Mouse (Mus musculus): ENCODE measurements around the gene Mxd4. TPM values are rescaled to one million over a fixed set of nuclear protein-coding genes. Genes with fewer than 3 reads are reported as not detected.

Gene Mxd4
- polyA plus RNA-seq, 1 experiment from 2014 or later, result 44.3 TPM

- no peak for ATAC-seq (replicated peaks; ENCODE audit: low FRiP score)
- no peaks in the 10 kb centered on the region for H3K9me3 ChIP-seq (replicated peaks)
- no peak overlapping the region for H3K27ac ChIP-seq
- H3K36me3 ChIP-seq, result no peaks in the 10 kb centered on the region
- WGBS, result 50% methylated on average over 9 of the region's 9 CpGs
- no peak overlapping the region for H3K4me3 ChIP-seq (replicated peaks)
- no peaks in the 10 kb centered on the region for H3K27me3 ChIP-seq
- no peaks in the 10 kb centered on the region for H3K4me1 ChIP-seq
- H3K9ac ChIP-seq, result no peak overlapping the region
- no peak overlapping the region for H3K4me2 ChIP-seq
Measured at GRCm38 (mm10) chr5:34217756-34218155, 30.2 kb upstream of the Mxd4 start.

- ATAC-seq (replicated peaks; ENCODE audit: low FRiP score), result no peak
- Histone ChIP-seq H3K9ac (no peak overlapping the region), H3K27ac (no peak overlapping the region), H3K4me2 (no peak overlapping the region), H3K27me3 (no peaks in the 10 kb centered on the region), H3K36me3 (no peaks in the 10 kb centered on the region), H3K9me3 (replicated peaks) (no peaks in the 10 kb centered on the region), H3K4me1 (no peaks in the 10 kb centered on the region), H3K4me3 (replicated peaks) (no peak overlapping the region)
- WGBS, result 75% methylated on average over 7 of the region's 7 CpGs
Measured at GRCm38 (mm10) chr5:34216025-34216424, 28.5 kb upstream of the Mxd4 start.

GRCm38 (mm10) chr5:34213659-34214058 lies 26.1 kb upstream of the Mxd4 start:
- H3K36me3 ChIP-seq, result no peaks in the 10 kb centered on the region
- no peak overlapping the region for H3K4me2 ChIP-seq
- H3K4me3 ChIP-seq (replicated peaks), result no peak overlapping the region
- H3K27ac ChIP-seq, result no peak overlapping the region
- no peak for ATAC-seq (replicated peaks; ENCODE audit: low FRiP score)
- no peaks in the 10 kb centered on the region for H3K4me1 ChIP-seq
- H3K27me3 ChIP-seq, result no peaks in the 10 kb centered on the region
- 62% methylated on average over 8 of the region's 8 CpGs for WGBS
- no peak overlapping the region for H3K9ac ChIP-seq
- no peaks in the 10 kb centered on the region for H3K9me3 ChIP-seq (replicated peaks)

- no peak overlapping the region for H3K9ac ChIP-seq
- no peak overlapping the region for H3K27ac ChIP-seq
- no peaks in the 10 kb centered on the region for H3K36me3 ChIP-seq
- H3K9me3 ChIP-seq (replicated peaks), result no peaks in the 10 kb centered on the region
- no peaks in the 10 kb centered on the region for H3K27me3 ChIP-seq
- 7% methylated on average over 1 of the region's 1 CpGs for WGBS
- no peak overlapping the region for H3K4me2 ChIP-seq
- H3K4me3 ChIP-seq (replicated peaks), result no peak overlapping the region
- H3K4me1 ChIP-seq, result no peaks in the 10 kb centered on the region
- peak; percentile 54; the same call in 1 of the 2 replicates for ATAC-seq (replicated peaks; ENCODE audit: low FRiP score)
Measured at GRCm38 (mm10) chr5:34210279-34210678, 22.8 kb upstream of the Mxd4 start.

GRCm38 (mm10) chr5:34207503-34207902 lies 20.0 kb upstream of the Mxd4 start:
- ATAC-seq (replicated peaks; ENCODE audit: low FRiP score), result no peak
- no peaks in the 10 kb centered on the region for H3K36me3 ChIP-seq
- no peaks in the 10 kb centered on the region for H3K9me3 ChIP-seq (replicated peaks)
- WGBS, result 60% methylated on average over 3 of the region's 3 CpGs
- H3K4me3 ChIP-seq (replicated peaks), result no peak overlapping the region
- H3K27me3 ChIP-seq, result no peaks in the 10 kb centered on the region
- no peak overlapping the region for H3K27ac ChIP-seq
- no peak overlapping the region for H3K9ac ChIP-seq
- no peak overlapping the region for H3K4me2 ChIP-seq
- no peaks in the 10 kb centered on the region for H3K4me1 ChIP-seq

GRCm38 (mm10) chr5:34205788-34206187 lies 18.3 kb upstream of the Mxd4 start:
- no peak overlapping the region for H3K27ac ChIP-seq
- ATAC-seq (replicated peaks; ENCODE audit: low FRiP score), result no peak

GRCm38 (mm10) chr5:34204911-34205310 lies 17.4 kb upstream of the Mxd4 start:
- WGBS, result 100% methylated on average over 2 of the region's 2 CpGs

More at GRCm38 (mm10) chr5:34205788-34206187, 18.3 kb upstream of the Mxd4 start:
- WGBS, result 65% methylated on average over 2 of the region's 2 CpGs
- Histone ChIP-seq H3K27me3 (no peaks in the 10 kb centered on the region), H3K9me3 (replicated peaks) (no peaks in the 10 kb centered on the region), H3K4me3 (replicated peaks) (no peak overlapping the region), H3K36me3 (no peaks in the 10 kb centered on the region), H3K4me2 (no peak overlapping the region), H3K4me1 (no peaks in the 10 kb centered on the region), H3K9ac (no peak overlapping the region)

GRCm38 (mm10) chr5:34202006-34202405 lies 14.5 kb upstream of the Mxd4 start:
- Histone ChIP-seq H3K9me3 (replicated peaks) (no peaks in the 10 kb centered on the region), H3K27me3 (no peaks in the 10 kb centered on the region), H3K4me1 (no peaks in the 10 kb centered on the region), H3K4me2 (no peak overlapping the region), H3K27ac (no peak overlapping the region), H3K36me3 (no peaks in the 10 kb centered on the region), H3K4me3 (replicated peaks) (no peak overlapping the region), H3K9ac (no peak overlapping the region)
- no peak for ATAC-seq (replicated peaks; ENCODE audit: low FRiP score)
- 82% methylated on average over 4 of the region's 4 CpGs for WGBS

More at GRCm38 (mm10) chr5:34204911-34205310, 17.4 kb upstream of the Mxd4 start:
- ATAC-seq (replicated peaks; ENCODE audit: low FRiP score), result no peak
- Histone ChIP-seq H3K9ac (no peak overlapping the region), H3K4me3 (replicated peaks) (no peak overlapping the region), H3K27me3 (no peaks in the 10 kb centered on the region), H3K4me1 (no peaks in the 10 kb centered on the region), H3K36me3 (no peaks in the 10 kb centered on the region), H3K9me3 (replicated peaks) (no peaks in the 10 kb centered on the region), H3K27ac (no peak overlapping the region), H3K4me2 (no peak overlapping the region)

- no peak for ATAC-seq (replicated peaks; ENCODE audit: low FRiP score)
- Histone ChIP-seq H3K9me3 (replicated peaks) (no peaks in the 10 kb centered on the region), H3K4me2 (no peak overlapping the region), H3K36me3 (no peaks in the 10 kb centered on the region), H3K4me1 (no peaks in the 10 kb centered on the region), H3K27me3 (no peaks in the 10 kb centered on the region), H3K9ac (no peak overlapping the region), H3K27ac (no peak overlapping the region), H3K4me3 (replicated peaks) (no peak overlapping the region)
- 67% methylated on average over 2 of the region's 2 CpGs for WGBS
Measured at GRCm38 (mm10) chr5:34201396-34201795, 13.9 kb upstream of the Mxd4 start.

- H3K4me1 ChIP-seq, result no peaks in the 10 kb centered on the region
Measured at GRCm38 (mm10) chr5:34198615-34199014, 11.1 kb upstream of the Mxd4 start.

GRCm38 (mm10) chr5:34197243-34197642 lies 9.7 kb upstream of the Mxd4 start:
- Histone ChIP-seq H3K36me3 (no peaks in the 10 kb centered on the region), H3K9ac (no peak overlapping the region), H3K4me2 (no peak overlapping the region), H3K4me3 (replicated peaks) (no peak overlapping the region), H3K9me3 (replicated peaks) (no peaks in the 10 kb centered on the region), H3K27me3 (no peaks in the 10 kb centered on the region), H3K4me1 (no peaks in the 10 kb centered on the region), H3K27ac (no peak overlapping the region)
- no peak for ATAC-seq (replicated peaks; ENCODE audit: low FRiP score)
- 85% methylated on average over 4 of the region's 4 CpGs for WGBS

More at GRCm38 (mm10) chr5:34198615-34199014, 11.1 kb upstream of the Mxd4 start:
- Histone ChIP-seq H3K36me3 (no peaks in the 10 kb centered on the region), H3K9me3 (replicated peaks) (no peaks in the 10 kb centered on the region), H3K27me3 (no peaks in the 10 kb centered on the region), H3K4me2 (no peak overlapping the region), H3K4me3 (replicated peaks) (no peak overlapping the region), H3K9ac (no peak overlapping the region), H3K27ac (no peak overlapping the region)
- ATAC-seq (replicated peaks; ENCODE audit: low FRiP score), result no peak
- WGBS, result 86% methylated on average over 6 of the region's 6 CpGs

- Histone ChIP-seq H3K9me3 (replicated peaks) (no peaks in the 10 kb centered on the region), H3K4me1 (no peaks in the 10 kb centered on the region), H3K36me3 (no peaks in the 10 kb centered on the region), H3K4me3 (replicated peaks) (no peak overlapping the region), H3K27me3 (no peaks in the 10 kb centered on the region), H3K9ac (no peak overlapping the region), H3K4me2 (no peak overlapping the region), H3K27ac (no peak overlapping the region)
- ATAC-seq (replicated peaks; ENCODE audit: low FRiP score), result no peak
- 78% methylated on average over 7 of the region's 7 CpGs for WGBS
Measured at GRCm38 (mm10) chr5:34196423-34196822, 8.9 kb upstream of the Mxd4 start.

- H3K9me3 ChIP-seq (replicated peaks), result no peaks in the 10 kb centered on the region
- no peak overlapping the region for H3K4me2 ChIP-seq
- H3K4me1 ChIP-seq, result peaks cover 3% of the 10 kb centered on the region; the same call in 1 of the 2 replicates
- no peaks in the 10 kb centered on the region for H3K27me3 ChIP-seq
- H3K36me3 ChIP-seq, result no peaks in the 10 kb centered on the region
- no peak overlapping the region for H3K27ac ChIP-seq
- no peak overlapping the region for H3K9ac ChIP-seq
- no peak for ATAC-seq (replicated peaks; ENCODE audit: low FRiP score)
- 92% methylated on average over 12 of the region's 12 CpGs for WGBS
- H3K4me3 ChIP-seq (replicated peaks), result no peak overlapping the region
Measured at GRCm38 (mm10) chr5:34195786-34196185, 8.3 kb upstream of the Mxd4 start.

Data from kidney, embryonic 15.5 days (tissue).